25 mouse cellular contexts compared by ENCODE assay signal in the genomic region with DNA sequence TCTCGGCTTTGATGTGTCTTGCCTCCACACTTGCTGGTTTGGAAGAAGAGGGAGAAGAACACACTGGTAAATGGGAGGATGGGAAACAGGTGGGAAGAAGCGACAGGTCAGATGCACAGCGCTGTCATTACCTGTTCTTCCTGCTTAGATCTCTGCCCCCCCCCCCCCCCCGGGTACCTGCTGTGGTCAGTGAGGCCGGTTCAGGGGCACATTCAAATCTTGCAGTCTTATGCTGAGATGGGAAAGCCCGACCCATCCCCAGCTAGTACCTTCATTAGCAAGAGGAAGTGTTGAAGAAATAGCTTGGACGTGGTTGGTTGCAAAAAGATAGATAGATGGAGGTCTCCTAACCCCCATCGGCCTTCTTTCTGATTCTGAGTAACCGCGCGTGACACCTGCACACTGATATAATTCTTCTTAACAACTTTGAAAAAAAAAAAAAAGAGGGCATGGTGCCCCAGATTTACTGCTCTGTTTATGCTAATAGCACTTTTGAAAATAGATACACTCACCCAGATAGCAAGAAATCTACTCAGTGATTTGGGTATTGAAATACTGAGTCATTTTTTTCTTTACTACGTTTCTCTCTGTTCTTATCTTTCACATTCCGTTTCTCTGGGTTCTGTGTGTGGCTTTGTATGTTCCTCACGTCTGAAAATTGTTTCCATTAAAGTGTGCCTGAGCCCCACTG. TPM values are rescaled to one million over a fixed set of nuclear protein-coding genes. Genes with fewer than 3 reads are reported as not detected.
A peak's percentile ranks its signal among the peaks of the same experiment; 100 is the strongest.
DNase-seq lines count a peak whose midpoint lies in the region; ATAC-seq and TF ChIP-seq lines count a peak whose summit lies in the region.
"Had no signal": no experiment of that assay in that cellular context is flagged by ENCODE, and none has a peak within 500 bp of the region (broad histone marks: within the 10 kb centered on the region; RNA-seq: fewer than 3 reads in every experiment).

No protein-coding gene starts in this region.

- in situ Hi-C loops in CH12.LX (cut with MboI; ENCODE audit: low pct_ligation_motif_present, low pct_unique_long_range_greater_than_20kb, low sequenced_read_pairs), result loop anchor here (5.0 kb wide), 1 partner anchor 70 kb away; a partner anchor contains a TSS

- H3K4me1 ChIP-seq in spleen, adult 2 months (ENCODE audit: control insufficient read depth, insufficient read depth, insufficient read length), result peaks cover 20% of the 10 kb centered on the region; the same call in 1 of the 2 replicates
- peaks cover 33 to 61% of the 10 kb centered on the region in 2 experiments for H3K4me1 ChIP-seq in CH12.LX (ENCODE audit: control insufficient read depth in 1 of 2, insufficient read depth in 2 of 2)

- H3K79me2 ChIP-seq in CH12.LX (replicated peaks; ENCODE audit: control insufficient read depth, extremely low read depth, insufficient read depth, poor library complexity, severe bottlenecking), result peaks cover 40% of the 10 kb centered on the region

- no peak for DNase-seq in spleen, adult 2 months (ENCODE audit: low read depth in 1 of 2, low spot score in 2 of 2)
- DNase-seq in spleen, postnatal 10 days (ENCODE audit: low spot score in 2 of 2), result no peak
- peak; percentile 65 for DNase-seq in CD4-positive helper T cell, adult 2 months (ENCODE audit: low read depth, low spot score)
- peak; percentile 99 for DNase-seq in CH12.LX (ENCODE audit: extremely low read depth)
- DNase-seq in frontal cortex, postnatal 36 days (ENCODE audit: low spot score in 2 of 2), result no peak
- no peak for DNase-seq in adrenal gland, adult (ENCODE audit: inconsistent age in 2 of 2, low spot score in 1 of 2)
- no peak for DNase-seq in ovary, postnatal 14 days (ENCODE audit: low spot score)
- DNase-seq: adrenal gland, postnatal 10 days; cerebellum, adult 11-12 months; cerebellum, adult 9-10 months; cerebellum, postnatal 25 days; forebrain, postnatal 0 days; gastrocnemius, adult 2 months; gastrocnemius, postnatal 36 days; heart, adult 11 months; heart, postnatal 14 days had no signal

- no peaks in the 10 kb centered on the region for H3K9me3 ChIP-seq in CH12.LX (replicated peaks; ENCODE audit: low read length)
- H3K9me3 ChIP-seq: embryonic facial prominence, embryonic 12.5 days; forebrain, embryonic 12.5 days; heart, embryonic 10.5 days; heart, embryonic 15.5 days; hindbrain, embryonic 13.5 days had no signal

- H3K4me3 ChIP-seq in spleen, adult 2 months (ENCODE audit: extremely low read depth, insufficient read depth, insufficient read length), result peak overlapping the region; percentile 40
- peak overlapping the region; percentile 54 to 88 (median 83) for H3K4me3 ChIP-seq in CH12.LX (replicated peaks in 1 of 3; ENCODE audit: low read depth in 2 of 3, low read length in 2 of 3, poor library complexity in 1 of 3)
- H3K4me3 ChIP-seq: embryonic facial prominence, embryonic 12.5 days; forebrain, embryonic 12.5 days; gastrocnemius, adult 2 months; heart, embryonic 10.5 days; heart, embryonic 15.5 days; hindbrain, embryonic 13.5 days had no signal

- TF ChIP-seq RAD21 in CH12.LX (IDR thresholded peaks at IDR 0.05; ENCODE audit: low read depth, low read length), result peak; percentile 6

- peaks cover 10% of the 10 kb centered on the region; the same call in 1 of the 2 replicates for H3K36me3 ChIP-seq in spleen, adult 2 months (ENCODE audit: control insufficient read depth, insufficient read depth, low read length)
- peaks cover 9 to 40% of the 10 kb centered on the region in 2 experiments for H3K36me3 ChIP-seq in CH12.LX (replicated peaks in 1 of 2; ENCODE audit: control insufficient read depth in 1 of 2, insufficient read depth in 1 of 2, low read length in 1 of 2)
- H3K36me3 ChIP-seq: embryonic facial prominence, embryonic 12.5 days; forebrain, embryonic 12.5 days; heart, embryonic 10.5 days; heart, embryonic 15.5 days; hindbrain, embryonic 13.5 days had no signal

- peak overlapping the region; percentile 96 for H3K9ac ChIP-seq in CH12.LX (ENCODE audit: insufficient read depth, low read depth)
- H3K9ac ChIP-seq: embryonic facial prominence, embryonic 12.5 days; forebrain, embryonic 12.5 days; forebrain, postnatal 0 days; heart, embryonic 15.5 days; hindbrain, embryonic 13.5 days had no signal

- H3K4me2 ChIP-seq in CH12.LX (ENCODE audit: insufficient read depth, low read depth, poor library complexity, severe bottlenecking), result peak overlapping the region; percentile 75
- H3K4me2 ChIP-seq: embryonic facial prominence, embryonic 12.5 days; forebrain, embryonic 12.5 days; heart, embryonic 15.5 days; hindbrain, embryonic 13.5 days had no signal

- peak; percentile 97 for TF ChIP-seq EP300 in CH12.LX (IDR thresholded peaks at IDR 0.05; ENCODE audit: low read length)

- 45% methylated on average over 14 of the region's 14 CpGs for WGBS in spleen, adult 2 months

- dilution Hi-C loops in CH12.LX (cut with MboI; ENCODE audit: extremely low pct_ligation_motif_present, extremely low pct_unique_long_range_greater_than_20kb, low sequenced_read_pairs), result no loop called here

- no peaks in the 10 kb centered on the region for H3K27me3 ChIP-seq in spleen, adult 2 months (ENCODE audit: control insufficient read depth, insufficient read depth, low read length)
- H3K27me3 ChIP-seq in CH12.LX (replicated peaks), result no peaks in the 10 kb centered on the region
- H3K27me3 ChIP-seq: embryonic facial prominence, embryonic 12.5 days; heart, embryonic 15.5 days; hindbrain, embryonic 13.5 days had no signal

- no peak for TF ChIP-seq POLR2A in spleen, adult 2 months (IDR thresholded peaks at IDR 0.05; ENCODE audit: low read depth, low read length)
- TF ChIP-seq POLR2A in CH12.LX (IDR thresholded peaks at IDR 0.05; ENCODE audit: low read depth, low read length), result peak; percentile 77

- TF ChIP-seq CTCF in spleen, adult 2 months (IDR thresholded peaks at IDR 0.05; ENCODE audit: extremely low read depth, insufficient read depth, insufficient read length, insufficient replicate concordance), result no peak
- no peak for TF ChIP-seq CTCF in CH12.LX (conservative IDR thresholded peaks at IDR 0.05 in 1 of 2, IDR thresholded peaks at IDR 0.05 in 1 of 2; ENCODE audit: low read depth in 2 of 2, low read length in 2 of 2)

- H3K27ac ChIP-seq in spleen, adult 2 months (ENCODE audit: insufficient read depth, low read length), result peak overlapping the region; percentile 74
- peak overlapping the region; percentile 99 for H3K27ac ChIP-seq in CH12.LX (ENCODE audit: insufficient read depth, low read depth)
- H3K27ac ChIP-seq: embryonic facial prominence, embryonic 12.5 days; forebrain, embryonic 12.5 days; gastrocnemius, adult 2 months; heart, embryonic 10.5 days; heart, embryonic 15.5 days; hindbrain, embryonic 13.5 days; hindbrain, postnatal 0 days had no signal

- peak; percentile 43 for ATAC-seq in inflammation-experienced regulatory T-cells, adult 6 months
- ATAC-seq: forebrain, postnatal 0 days; hindbrain, postnatal 0 days; intestine, embryonic 16.5 days had no signal

TF ChIP-seq in CH12.LX, 34 proteins besides CTCF, POLR2A, EP300 and RAD21 (continues in another document):
- TF ChIP-seq USF1 (IDR thresholded peaks at IDR 0.05; ENCODE audit: low read depth, low read length) (no peak), E2F4 (IDR thresholded peaks at IDR 0.05; ENCODE audit: insufficient replicate concordance, low read depth, low read length) (no peak), USF2 (conservative IDR thresholded peaks at IDR 0.05; ENCODE audit: low read depth, low read length) (0 out of 2 replicates have a peak, but pooled peaks have one; percentile 6), KAT2A (IDR thresholded peaks at IDR 0.05; ENCODE audit: insufficient replicate concordance, low read length) (0 out of 2 replicates have a peak, but pooled peaks have one; percentile 73), BHLHE40 (IDR thresholded peaks at IDR 0.05; ENCODE audit: low read depth, low read length) (peak; percentile 99), PAX5 (IDR thresholded peaks at IDR 0.05; ENCODE audit: low read length) (no peak), ZC3H11A (IDR thresholded peaks at IDR 0.05; ENCODE audit: low read depth, low read length) (no peak), MXI1 (IDR thresholded peaks at IDR 0.05; ENCODE audit: low read depth, low read length) (peak; percentile 81), SIN3A (IDR thresholded peaks at IDR 0.05; ENCODE audit: low read length) (peak; percentile 95), MAZ (IDR thresholded peaks at IDR 0.05; ENCODE audit: low read depth, low read length) (peak; percentile 99), MAX (IDR thresholded peaks at IDR 0.05; ENCODE audit: low read length) (peak; percentile 10), JUND (conservative IDR thresholded peaks at IDR 0.05; ENCODE audit: low read depth, low read length) (peak; percentile 96), SMC3 (IDR thresholded peaks at IDR 0.05; ENCODE audit: low read depth, low read length) (peak; percentile 29; the same call in 1 of the 2 replicates), IRF4 (IDR thresholded peaks at IDR 0.05; ENCODE audit: low read depth, low read length) (peak; percentile 98), HCFC1 (IDR thresholded peaks at IDR 0.05; ENCODE audit: low read depth, low read length) (peak; percentile 48; the same call in 1 of the 2 replicates), ETS1 (conservative IDR thresholded peaks at IDR 0.05; ENCODE audit: low read depth, low read length) (peak; percentile 95), POLR2AphosphoS2 (IDR thresholded peaks at IDR 0.05; ENCODE audit: low read depth, low read length) (no peak), TBP (conservative IDR thresholded peaks at IDR 0.05; ENCODE audit: low read depth, low read length) (peak; percentile 87), TCF12 (IDR thresholded peaks at IDR 0.05; ENCODE audit: low read depth, low read length) (peak; percentile 99), RCOR1 (conservative IDR thresholded peaks at IDR 0.05; ENCODE audit: low read depth, low read length) (peak; percentile 96), ZKSCAN1 (IDR thresholded peaks at IDR 0.05; ENCODE audit: borderline replicate concordance, low read depth, low read length) (no peak), ZMIZ1 (IDR thresholded peaks at IDR 0.05; ENCODE audit: low read depth, low read length) (peak; percentile 80), JUN (IDR thresholded peaks at IDR 0.05; ENCODE audit: insufficient read depth, low read depth, low read length) (peak; percentile 88)

RNA-seq across cellular contexts. Expression of a gene that starts 31.0 kb away (rescaled TPM):
- 1.1 and 1.2 TPM in 2 replicates for polyA plus RNA-seq in spleen, adult 2 months (2012; rRNA removed)
- total RNA-seq in CH12.LX (2012; rRNA removed), result 8.0 and 13.3 TPM in 2 replicates
- total RNA-seq in CH12.LX (2014; rRNA removed), result 3.0 and 4.5 TPM in 2 replicates
- 9.9 and 11.5 TPM in 2 replicates for polyA plus RNA-seq in CH12.LX (2012; ENCODE audit: insufficient read length, low read depth)
- polyA plus RNA-seq in inflammation-experienced regulatory T-cells, adult 6 months (2017; shearing (Covaris generic)), result 1 to 10 TPM; 1.2 to 3.1 (median 2.1) TPM
- total RNA-seq: gastrocnemius, adult 2 months; gastrocnemius, postnatal 36 days; hematopoietic stem cell, adult 5-6 weeks had no signal

RNA-seq across cellular contexts. Expression of a gene that starts 38.4 kb away (rescaled TPM):
- polyA plus RNA-seq in spleen, adult 2 months (2012; rRNA removed), result 37.1 and 37.8 TPM in 2 replicates
- total RNA-seq in CH12.LX (2012; rRNA removed) (129 and 136 TPM in 2 replicates), CH12.LX (2014; rRNA removed) (80.3 and 84.7 TPM in 2 replicates)
- 94.6 and 109 TPM in 2 replicates for polyA plus RNA-seq in CH12.LX (2012; ENCODE audit: insufficient read length, low read depth)
- 100 to 1,000 TPM; 148 to 198 (median 167) TPM for polyA plus RNA-seq in inflammation-experienced regulatory T-cells, adult 6 months (2017; shearing (Covaris generic))

Comparison
In these comparisons a context has a peak if more than half of its experiments do, and no peak if none do; other contexts are left out.
1. DNase-seq: peak in CD4-positive helper T cell, adult 2 months (single experiment) and CH12.LX (single experiment); none in spleen, adult 2 months (0 of 2), spleen, postnatal 10 days (0 of 2), frontal cortex, postnatal 36 days (0 of 2), adrenal gland, adult (0 of 2) and ovary, postnatal 14 days (single experiment).